Mouse (Mus musculus): ENCODE results near the gene Plpp1. TPM values are rescaled to one million over a fixed set of nuclear protein-coding genes. Genes with fewer than 3 reads are reported as not detected.
A peak's percentile ranks its signal among the peaks of the same experiment; 100 is the strongest.

Gene Plpp1
- total and polyA plus RNA-seq, 3 experiments, result 0.12 to 0.15 TPM; not detected in 1

DNA sequence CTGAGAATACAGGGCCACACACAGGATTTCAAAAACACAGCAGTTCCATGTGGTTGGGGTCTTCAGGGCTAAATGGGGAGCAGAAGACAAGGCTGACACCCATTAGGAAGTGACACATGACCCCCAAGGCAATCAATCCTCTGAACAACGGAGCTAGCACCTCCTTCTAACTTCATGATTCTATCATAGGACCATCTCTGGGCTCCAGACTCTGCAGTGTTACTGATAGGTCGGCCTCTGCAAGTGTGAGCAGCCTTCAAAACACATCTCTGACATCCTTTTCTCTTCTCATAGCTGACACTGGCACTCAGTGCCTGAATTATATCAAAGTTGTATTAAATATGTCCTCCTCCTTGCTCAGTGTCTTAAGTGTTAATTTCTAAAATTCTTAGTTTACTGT is 32.0 kb downstream of the Plpp1 start:
- no peak for TF ChIP-seq USF2 (IDR thresholded peaks at IDR 0.05; ENCODE audit: borderline replicate concordance in 1 of 2, insufficient read depth in 1 of 2, low read depth in 1 of 2, low read length in 2 of 2)
- TF ChIP-seq KAT2A (conservative IDR thresholded peaks at IDR 0.05; ENCODE audit: low read depth, low read length), result no peak
- no peak for TF ChIP-seq MYB (IDR thresholded peaks at IDR 0.05; ENCODE audit: low read depth, low read length)
- TF ChIP-seq NRF1 (IDR thresholded peaks at IDR 0.05; ENCODE audit: insufficient read depth, low read depth, low read length, poor library complexity, severe bottlenecking), result no peak
- no peak for TF ChIP-seq E2F4 (IDR thresholded peaks at IDR 0.05; ENCODE audit: borderline replicate concordance, low read depth, low read length)
- TF ChIP-seq USF1 (IDR thresholded peaks at IDR 0.05; ENCODE audit: low read depth, low read length), result no peak
- Histone ChIP-seq H3K4me1 (ENCODE audit: control insufficient read depth in 1 of 2, insufficient read depth in 2 of 2, low read length in 2 of 2) (peaks cover 13% of the 10 kb centered on the region in 2 experiments), H3K9ac (ENCODE audit: control insufficient read depth, low read depth, low read length, poor library complexity, severe bottlenecking) (no peak overlapping the region), H3K9me3 (replicated peaks; ENCODE audit: insufficient read depth, low read length) (no peaks in the 10 kb centered on the region), H3K79me2 (ENCODE audit: control insufficient read depth, insufficient read depth, low read length, poor library complexity) (no peaks in the 10 kb centered on the region), H3K27ac (ENCODE audit: control insufficient read depth, low read depth, low read length) (no peak overlapping the region), H3K27me3 (ENCODE audit: control insufficient read depth in 1 of 2, insufficient read depth in 2 of 2, low read length in 2 of 2) (peaks cover 9 to 10% of the 10 kb centered on the region in 2 experiments; a peak in 3 of 4 replicates), H3K4me3 (ENCODE audit: control insufficient read depth in 1 of 2, insufficient read depth in 1 of 2, low read depth in 2 of 2, low read length in 2 of 2) (no peak overlapping the region), H3K36me3 (ENCODE audit: control insufficient read depth in 1 of 2, insufficient read depth in 2 of 2, low read length in 2 of 2) (peaks cover 0 to 16% of the 10 kb centered on the region in 2 experiments; a peak in 2 of 4 replicates)
- peak; percentile 19 for DNase-seq (ENCODE audit: low read depth, low spot score)

DNA sequence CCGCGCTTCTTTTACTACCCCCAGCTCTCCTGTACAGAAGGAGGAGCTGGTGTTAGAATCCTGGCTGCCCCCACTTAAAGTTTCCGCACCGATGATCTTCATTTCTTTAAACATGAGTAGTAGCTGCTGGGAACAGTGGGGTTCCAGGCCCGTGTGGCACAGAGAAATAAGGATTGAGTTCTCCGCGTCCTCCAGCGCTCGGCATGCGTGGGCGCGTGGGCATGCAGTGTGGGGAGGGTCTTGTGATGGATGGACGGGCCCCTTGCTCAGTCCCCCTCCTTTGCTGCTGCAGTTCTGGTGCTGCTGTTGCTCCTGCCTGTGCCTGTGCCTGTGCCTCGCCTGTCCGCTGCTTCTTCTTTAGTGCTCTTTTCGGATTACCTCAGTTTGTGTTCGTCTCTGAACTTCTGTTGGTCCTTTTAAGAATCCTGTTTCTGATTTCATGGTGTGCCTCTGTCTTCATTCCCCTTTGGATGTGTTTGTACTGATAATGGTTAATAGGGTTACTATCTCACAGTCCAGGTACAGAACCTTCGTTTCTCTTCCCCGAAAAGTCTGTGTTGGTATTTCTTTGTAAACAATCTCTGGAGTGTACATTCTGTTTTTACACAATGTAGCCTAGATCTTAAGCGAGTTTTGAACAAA is 32.8 kb downstream of the Plpp1 start:
- 0 out of 2 replicates have a peak, but pooled peaks have one; percentile 15 for TF ChIP-seq TCF12 (IDR thresholded peaks at IDR 0.05; ENCODE audit: low read depth, low read length)
- TF ChIP-seq BHLHE40 (IDR thresholded peaks at IDR 0.05; ENCODE audit: borderline replicate concordance, low read depth, low read length), result no peak
- no peak for TF ChIP-seq E2F4 (IDR thresholded peaks at IDR 0.05; ENCODE audit: borderline replicate concordance, low read depth, low read length)
- TF ChIP-seq EP300 (IDR thresholded peaks at IDR 0.05; ENCODE audit: low read depth in 1 of 2, low read length in 2 of 2), result 0 out of 4 replicates have a peak, but pooled peaks of 1 of the 2 experiments have one; percentile 11
- TF ChIP-seq USF2 (IDR thresholded peaks at IDR 0.05; ENCODE audit: borderline replicate concordance in 1 of 2, insufficient read depth in 1 of 2, low read depth in 1 of 2, low read length in 2 of 2), result no peak
- H3K36me3 ChIP-seq (ENCODE audit: control insufficient read depth in 1 of 2, insufficient read depth in 2 of 2, low read length in 2 of 2), result peaks cover 0 to 23% of the 10 kb centered on the region in 2 experiments; a peak in 2 of 4 replicates
- no peak overlapping the region for H3K9ac ChIP-seq (ENCODE audit: control insufficient read depth, low read depth, low read length, poor library complexity, severe bottlenecking)
- H3K27me3 ChIP-seq (ENCODE audit: control insufficient read depth in 1 of 2, insufficient read depth in 2 of 2, low read length in 2 of 2), result peaks cover 6 to 9% of the 10 kb centered on the region in 2 experiments; a peak in 3 of 4 replicates
- no peak overlapping the region for H3K4me3 ChIP-seq (ENCODE audit: control insufficient read depth in 1 of 2, insufficient read depth in 1 of 2, low read depth in 2 of 2, low read length in 2 of 2)
- no peak for DNase-seq (ENCODE audit: low read depth, low spot score)
- peaks cover 18 to 19% of the 10 kb centered on the region in 2 experiments for H3K4me1 ChIP-seq (ENCODE audit: control insufficient read depth in 1 of 2, insufficient read depth in 2 of 2, low read length in 2 of 2)
- no peak overlapping the region for H3K27ac ChIP-seq (ENCODE audit: control insufficient read depth, low read depth, low read length)
- no peaks in the 10 kb centered on the region for H3K79me2 ChIP-seq (ENCODE audit: control insufficient read depth, insufficient read depth, low read length, poor library complexity)
- no peaks in the 10 kb centered on the region for H3K9me3 ChIP-seq (replicated peaks; ENCODE audit: insufficient read depth, low read length)

DNA sequence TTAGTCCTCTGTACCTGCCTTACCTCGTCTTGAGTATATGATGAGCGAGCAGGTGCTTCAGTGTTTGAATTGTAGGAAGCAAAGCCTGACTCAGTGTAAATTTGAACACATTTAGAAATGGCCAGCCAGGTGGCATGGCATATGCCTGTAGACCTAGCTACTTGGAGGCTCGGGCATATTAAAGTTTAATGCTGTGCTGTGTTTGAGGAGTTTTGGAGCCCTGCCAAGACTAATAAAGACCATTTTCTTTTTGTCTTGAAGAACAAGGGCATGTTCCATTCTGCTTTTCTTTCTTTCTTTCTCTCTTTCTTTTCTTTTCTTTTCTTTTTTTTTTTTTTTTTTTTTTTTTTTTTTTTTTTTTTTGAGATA is 33.3 kb downstream of the Plpp1 start:
- no peaks in the 10 kb centered on the region for H3K9me3 ChIP-seq (replicated peaks; ENCODE audit: insufficient read depth, low read length)
- peaks cover 20 to 22% of the 10 kb centered on the region in 2 experiments for H3K4me1 ChIP-seq (ENCODE audit: control insufficient read depth in 1 of 2, insufficient read depth in 2 of 2, low read length in 2 of 2)
- H3K79me2 ChIP-seq (ENCODE audit: control insufficient read depth, insufficient read depth, low read length, poor library complexity), result no peaks in the 10 kb centered on the region
- peaks cover 0 to 27% of the 10 kb centered on the region in 2 experiments; a peak in 2 of 4 replicates for H3K36me3 ChIP-seq (ENCODE audit: control insufficient read depth in 1 of 2, insufficient read depth in 2 of 2, low read length in 2 of 2)
- no peak overlapping the region for H3K27ac ChIP-seq (ENCODE audit: control insufficient read depth, low read depth, low read length)
- H3K27me3 ChIP-seq (ENCODE audit: control insufficient read depth in 1 of 2, insufficient read depth in 2 of 2, low read length in 2 of 2), result peaks cover 6 to 9% of the 10 kb centered on the region in 2 experiments; a peak in 3 of 4 replicates
- TF ChIP-seq MXI1 (IDR thresholded peaks at IDR 0.05; ENCODE audit: low read depth, low read length), result no peak
- no peak for TF ChIP-seq TAL1 (IDR thresholded peaks at IDR 0.05; ENCODE audit: low read length)
- no peak for TF ChIP-seq CHD2 (IDR thresholded peaks at IDR 0.05; ENCODE audit: low read length)
- TF ChIP-seq KAT2A (conservative IDR thresholded peaks at IDR 0.05; ENCODE audit: low read depth, low read length), result no peak
- no peak for TF ChIP-seq POLR2A (IDR thresholded peaks at IDR 0.05; ENCODE audit: control insufficient read depth in 1 of 2, insufficient read depth in 1 of 2, low read depth in 1 of 2, low read length in 2 of 2, poor library complexity in 1 of 2)
- no peak for TF ChIP-seq POLR2AphosphoS2 (IDR thresholded peaks at IDR 0.05; ENCODE audit: low read length)
- no peak for TF ChIP-seq ZNF384 (IDR thresholded peaks at IDR 0.05; ENCODE audit: low read depth, low read length)
- no peak for TF ChIP-seq BHLHE40 (IDR thresholded peaks at IDR 0.05; ENCODE audit: borderline replicate concordance, low read depth, low read length)
- TF ChIP-seq TBP (IDR thresholded peaks at IDR 0.05; ENCODE audit: low read depth, low read length), result no peak
- no peak overlapping the region for H3K4me3 ChIP-seq (ENCODE audit: control insufficient read depth in 1 of 2, insufficient read depth in 1 of 2, low read depth in 2 of 2, low read length in 2 of 2)
- DNase-seq (ENCODE audit: low read depth, low spot score), result peak; percentile 47
- H3K9ac ChIP-seq (ENCODE audit: control insufficient read depth, low read depth, low read length, poor library complexity, severe bottlenecking), result no peak overlapping the region

Measured in MEL (cell line).